Mouse (Mus musculus): ENCODE data around the gene 0610030E20Rik. TPM values are rescaled to one million over a fixed set of nuclear protein-coding genes. Genes with fewer than 3 reads are reported as not detected.

The 0610030E20Rik gene
- polyA plus RNA-seq, 1 experiment from 2014 or later, result 29.2 TPM

DNA sequence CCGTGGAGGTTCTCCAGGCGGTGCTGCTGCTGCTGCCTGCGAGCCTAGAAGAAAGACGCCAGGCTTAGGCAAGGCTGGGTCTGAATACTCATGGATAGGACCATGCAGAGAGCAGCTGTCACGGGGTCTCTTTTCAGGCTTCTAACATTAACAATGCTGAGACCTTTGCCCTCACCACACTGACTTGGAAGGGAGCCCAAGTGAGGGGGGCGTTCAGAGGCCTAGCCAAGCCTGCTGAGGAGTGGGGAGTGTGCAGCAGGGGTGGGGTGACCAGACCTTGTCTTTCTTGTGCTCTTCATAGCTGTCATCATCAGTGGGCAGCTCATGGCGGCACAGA is 13.4 kb downstream of the 0610030E20Rik start:
- H3K4me3 ChIP-seq (replicated peaks), result no peak overlapping the region
- 84% methylated on average over 7 of the region's 7 CpGs for WGBS
- no peak for ATAC-seq (ENCODE audit: insufficient number of reproducible peaks, insufficient read depth, low FRiP score, low TSS enrichment, low read depth)

DNA sequence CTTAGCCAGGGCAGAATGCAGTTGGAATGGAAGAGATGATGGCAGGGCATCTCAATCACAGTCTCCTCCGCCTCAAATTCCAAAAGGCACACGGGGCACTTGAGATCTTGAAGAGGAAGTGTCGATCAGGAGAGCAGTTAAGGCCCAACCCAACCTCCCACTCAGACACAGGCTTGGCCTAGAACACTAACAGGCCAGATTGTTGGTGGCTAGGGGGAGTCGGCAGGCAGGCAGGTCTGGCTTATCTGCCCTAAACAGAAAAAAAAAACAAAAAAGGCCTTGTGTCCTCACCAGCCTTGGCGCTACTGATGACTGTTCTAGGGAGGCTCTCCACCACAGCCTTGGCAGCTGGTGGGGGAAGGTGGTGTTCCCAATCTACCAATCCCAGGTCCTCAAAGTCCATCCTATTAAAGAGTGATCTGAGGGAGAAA is 14.0 kb downstream of the 0610030E20Rik start:
- H3K4me1 ChIP-seq (replicated peaks), result peaks cover 12% of the 10 kb centered on the region
- ATAC-seq (ENCODE audit: insufficient number of reproducible peaks, insufficient read depth, low FRiP score, low TSS enrichment, low read depth), result no peak
- 69% methylated on average over 5 of the region's 5 CpGs for WGBS
- no peaks in the 10 kb centered on the region for H3K9me3 ChIP-seq
- H3K27me3 ChIP-seq, result no peaks in the 10 kb centered on the region; the same call in 1 of the 2 replicates
- H3K27ac ChIP-seq, result no peak overlapping the region
- H3K36me3 ChIP-seq, result peaks cover 33% of the 10 kb centered on the region
- 0 out of 2 replicates have a peak overlapping the region, but pooled peaks have one; percentile 18 for H3K9ac ChIP-seq (replicated peaks)
- peak overlapping the region; percentile 78 for H3K4me3 ChIP-seq (replicated peaks)
- peak overlapping the region; percentile 85 for H3K4me2 ChIP-seq

More for the DNA sequence above, 13.4 kb downstream of the 0610030E20Rik start:
- Histone ChIP-seq H3K27me3 (no peaks in the 10 kb centered on the region; the same call in 1 of the 2 replicates), H3K9ac (replicated peaks) (no peak overlapping the region), H3K4me2 (no peak overlapping the region), H3K27ac (no peak overlapping the region), H3K4me1 (replicated peaks) (peaks cover 16% of the 10 kb centered on the region), H3K36me3 (peaks cover 33% of the 10 kb centered on the region), H3K9me3 (no peaks in the 10 kb centered on the region)

DNA sequence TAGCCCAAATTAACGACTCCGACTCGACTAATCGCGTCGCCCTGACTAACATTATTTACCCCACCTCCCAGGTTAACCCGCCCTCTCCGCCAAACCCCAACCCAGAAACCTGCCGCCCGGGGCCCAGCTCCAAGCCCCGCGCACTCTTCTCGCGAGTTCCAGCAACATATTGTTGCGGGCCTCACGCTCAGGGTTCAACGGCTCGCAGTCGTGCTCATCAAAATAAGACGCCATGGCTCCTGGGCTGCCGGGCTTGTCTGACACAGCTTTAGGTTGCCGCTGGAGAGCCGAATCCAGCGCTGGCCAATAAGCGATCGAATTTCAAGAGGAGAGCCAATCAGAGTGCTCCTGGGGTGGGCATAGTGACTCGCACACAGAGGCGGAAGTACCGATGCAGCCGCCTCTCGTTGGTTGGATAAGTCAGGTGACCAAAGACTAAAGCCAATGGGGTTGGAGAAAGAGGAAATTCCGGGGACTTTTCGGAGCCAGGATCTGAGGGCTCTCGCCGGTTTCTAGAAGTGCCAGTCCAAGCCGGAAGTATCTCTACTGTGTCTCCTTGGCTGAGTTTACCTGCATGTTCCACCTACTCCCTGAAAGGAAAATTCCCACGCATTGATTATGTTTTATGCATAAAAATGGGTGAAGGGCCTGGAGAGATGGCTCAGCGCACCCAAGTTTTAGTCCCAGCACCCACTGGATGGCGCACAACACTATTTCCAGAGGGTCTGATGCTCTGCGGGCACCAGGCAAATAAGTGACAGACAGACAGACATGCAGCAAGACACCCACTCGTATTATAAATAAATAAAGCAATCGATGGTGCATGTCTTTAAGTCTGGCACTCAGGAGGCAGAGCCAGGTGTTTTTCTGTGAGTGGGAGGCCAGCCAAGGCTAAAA is 15.3 kb downstream of the 0610030E20Rik start:
- peak overlapping the region; percentile 78 for H3K4me3 ChIP-seq (replicated peaks)
- H3K9ac ChIP-seq (replicated peaks), result peak overlapping the region; percentile 64
- peaks cover 9% of the 10 kb centered on the region for H3K4me1 ChIP-seq (replicated peaks)
- no peaks in the 10 kb centered on the region for H3K9me3 ChIP-seq
- H3K36me3 ChIP-seq, result peaks cover 33% of the 10 kb centered on the region
- peak overlapping the region; percentile 85 for H3K4me2 ChIP-seq
- H3K27me3 ChIP-seq, result no peaks in the 10 kb centered on the region
- peak; percentile 98 for ATAC-seq (ENCODE audit: insufficient number of reproducible peaks, insufficient read depth, low FRiP score, low TSS enrichment, low read depth)
- under 1% methylated on average over 42 of the region's 42 CpGs for WGBS
- H3K27ac ChIP-seq, result peak overlapping the region; percentile 82

DNA sequence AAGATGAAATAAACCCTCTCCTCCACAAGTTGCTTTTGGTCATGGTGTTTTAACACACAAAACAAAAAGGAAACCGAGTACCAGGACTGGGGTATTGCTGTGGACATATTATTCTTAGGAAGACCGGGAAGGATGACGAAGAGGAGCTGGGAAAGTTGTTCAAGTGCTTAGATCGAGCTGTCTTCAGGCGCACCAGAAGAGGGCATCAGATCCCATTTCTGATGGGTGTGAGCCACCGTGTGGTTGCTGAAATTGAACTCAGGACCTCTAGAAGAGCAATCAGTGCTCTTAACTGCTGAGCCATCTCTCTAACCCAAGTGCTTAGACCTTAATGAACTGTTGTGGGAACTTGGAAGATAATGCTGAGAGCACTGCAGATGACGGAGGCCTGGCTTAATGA is 16.9 kb downstream of the 0610030E20Rik start:
- no peak for ATAC-seq (ENCODE audit: insufficient number of reproducible peaks, insufficient read depth, low FRiP score, low TSS enrichment, low read depth)
- WGBS, result 46% methylated on average over 7 of the region's 7 CpGs
- no peak overlapping the region for H3K27ac ChIP-seq
- peaks cover 9% of the 10 kb centered on the region for H3K4me1 ChIP-seq (replicated peaks)
- H3K4me2 ChIP-seq, result no peak overlapping the region
- no peaks in the 10 kb centered on the region for H3K9me3 ChIP-seq
- H3K4me3 ChIP-seq (replicated peaks), result no peak overlapping the region
- peaks cover 18% of the 10 kb centered on the region for H3K36me3 ChIP-seq
- no peaks in the 10 kb centered on the region for H3K27me3 ChIP-seq
- H3K9ac ChIP-seq (replicated peaks), result no peak overlapping the region

DNA sequence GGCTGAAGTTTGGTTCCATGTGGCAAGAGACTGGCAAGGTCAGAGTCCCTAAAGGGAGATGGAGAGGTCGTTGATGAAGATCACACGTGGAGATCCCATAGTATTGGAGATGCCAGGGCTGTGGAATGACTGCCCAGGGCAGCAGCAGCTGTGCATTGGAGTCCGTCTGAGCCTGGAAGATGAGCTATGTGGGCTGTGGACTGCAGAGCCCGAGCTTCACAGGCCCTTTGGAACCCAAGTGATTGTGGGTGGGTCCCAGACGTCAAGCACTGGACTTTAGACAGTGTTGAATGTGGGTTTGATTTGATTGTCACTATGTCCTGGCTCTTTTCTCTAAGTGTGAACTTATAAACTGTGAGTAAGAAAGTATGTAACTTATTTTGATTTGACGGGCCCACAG is 17.9 kb downstream of the 0610030E20Rik start:
- 71% methylated on average over 6 of the region's 6 CpGs for WGBS
- Histone ChIP-seq H3K36me3 (peaks cover 8% of the 10 kb centered on the region), H3K9ac (replicated peaks) (no peak overlapping the region), H3K4me1 (replicated peaks) (peaks cover 9% of the 10 kb centered on the region), H3K27me3 (no peaks in the 10 kb centered on the region), H3K4me3 (replicated peaks) (no peak overlapping the region), H3K9me3 (no peaks in the 10 kb centered on the region), H3K27ac (no peak overlapping the region), H3K4me2 (no peak overlapping the region)
- ATAC-seq (ENCODE audit: insufficient number of reproducible peaks, insufficient read depth, low FRiP score, low TSS enrichment, low read depth), result no peak

DNA sequence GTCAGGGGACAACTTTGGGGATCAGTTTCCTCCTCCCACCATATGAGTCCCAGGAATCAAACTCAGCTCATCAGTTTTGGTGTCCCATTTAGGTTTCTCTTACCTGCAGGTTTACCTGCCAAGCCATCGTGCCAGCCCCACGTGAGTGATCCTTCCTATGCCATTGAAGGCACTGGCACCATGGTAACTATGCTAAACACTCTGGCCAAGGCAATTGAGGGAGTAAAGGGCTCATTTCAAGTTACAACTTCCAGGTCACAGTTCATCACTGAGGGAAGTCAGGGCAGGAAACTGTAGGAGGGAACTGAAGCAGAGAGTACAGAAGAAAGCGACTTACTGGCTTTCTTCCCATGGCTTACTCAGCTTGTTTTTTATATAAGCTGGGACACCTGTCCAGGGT is 19.2 kb downstream of the 0610030E20Rik start:
- 71% methylated on average over 3 of the region's 3 CpGs for WGBS

DNA sequence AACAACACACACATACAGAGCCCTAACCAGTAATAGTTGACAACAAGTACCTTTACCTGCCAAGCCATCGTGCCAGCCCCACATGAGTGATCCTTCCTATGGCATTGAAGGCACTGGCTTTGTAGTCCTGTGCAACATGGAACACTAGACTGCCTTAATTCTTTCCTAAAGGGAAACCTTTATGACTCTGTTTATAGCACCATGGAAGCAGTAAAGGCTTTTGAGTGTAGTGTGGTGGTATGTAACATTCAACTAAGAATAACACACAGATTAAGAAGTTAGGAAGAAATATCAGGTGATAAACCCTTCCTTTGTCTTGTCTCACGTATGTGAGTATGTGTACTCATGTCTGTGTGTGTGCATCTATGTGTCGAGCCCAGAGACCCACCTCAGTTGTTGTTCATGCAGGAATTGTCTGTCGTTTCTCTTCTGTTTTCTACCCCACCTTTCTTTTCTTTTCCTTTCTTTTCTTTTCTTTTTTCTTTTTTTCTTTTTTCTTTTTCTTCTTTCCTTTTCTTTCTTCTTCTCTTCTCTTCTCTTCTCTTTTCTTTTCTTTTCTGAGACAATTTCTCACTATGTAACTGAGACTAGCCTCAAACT is 19.8 kb downstream of the 0610030E20Rik start, which contains the start of gene Rnf181:
Gene Rnf181, minus strand, starts transcription at position 113 of the 600 bp plus-strand sequence.
- Histone ChIP-seq H3K9ac (replicated peaks) (no peak within 1 kb of the TSS), H3K9me3 (no peaks in the 10 kb centered on the region), H3K4me1 (replicated peaks) (peaks cover 6% of the 10 kb centered on the region; the same call in 1 of the 2 replicates), H3K4me2 (no peak within 1 kb of the TSS), H3K27me3 (no peaks in the 10 kb centered on the region), H3K27ac (no peak within 1 kb of the TSS), H3K36me3 (no peaks in the 10 kb centered on the region), H3K4me3 (replicated peaks) (no peak within 1 kb of the TSS)
- 75% methylated on average over 4 of the region's 4 CpGs for WGBS
- no peak for ATAC-seq (ENCODE audit: insufficient number of reproducible peaks, insufficient read depth, low FRiP score, low TSS enrichment, low read depth)

More for the DNA sequence above, 19.2 kb downstream of the 0610030E20Rik start:
- no peaks in the 10 kb centered on the region for H3K36me3 ChIP-seq
- no peaks in the 10 kb centered on the region for H3K9me3 ChIP-seq
- no peaks in the 10 kb centered on the region for H3K27me3 ChIP-seq
- no peak overlapping the region for H3K4me3 ChIP-seq (replicated peaks)
- peaks cover 7% of the 10 kb centered on the region for H3K4me1 ChIP-seq (replicated peaks)
- H3K4me2 ChIP-seq, result no peak overlapping the region
- H3K27ac ChIP-seq, result no peak overlapping the region
- H3K9ac ChIP-seq (replicated peaks), result no peak overlapping the region
- ATAC-seq (ENCODE audit: insufficient number of reproducible peaks, insufficient read depth, low FRiP score, low TSS enrichment, low read depth), result no peak

DNA sequence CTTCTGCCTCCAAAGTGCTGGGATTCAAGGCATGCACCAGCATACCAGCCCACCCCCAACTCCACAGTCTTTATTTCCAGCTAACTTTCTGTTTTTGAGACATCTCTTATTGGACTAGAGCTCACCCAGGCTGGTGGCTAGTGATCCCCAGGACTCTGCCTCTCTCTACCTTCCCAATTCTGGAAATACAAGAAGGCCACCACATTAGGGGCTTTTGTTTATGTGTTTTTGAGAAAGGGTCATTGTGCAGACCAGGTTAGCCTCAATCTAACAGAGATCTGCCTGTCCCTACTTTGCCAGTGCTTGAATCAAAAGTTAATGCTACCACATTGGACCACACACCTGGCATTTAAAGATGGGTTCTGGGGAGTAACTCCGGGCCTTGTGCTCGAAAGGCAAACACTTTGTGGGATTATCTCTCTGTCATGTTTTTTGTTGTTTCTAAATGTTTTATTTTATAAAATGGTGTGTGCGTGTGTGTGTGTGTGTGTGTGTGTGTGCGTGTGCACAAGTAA is 20.4 kb downstream of the 0610030E20Rik start:
- H3K9me3 ChIP-seq, result no peaks in the 10 kb centered on the region
- H3K9ac ChIP-seq (replicated peaks), result no peak overlapping the region
- no peak for ATAC-seq (ENCODE audit: insufficient number of reproducible peaks, insufficient read depth, low FRiP score, low TSS enrichment, low read depth)
- peaks cover 6% of the 10 kb centered on the region; the same call in 1 of the 2 replicates for H3K4me1 ChIP-seq (replicated peaks)
- H3K4me3 ChIP-seq (replicated peaks), result no peak overlapping the region
- 75% methylated on average over 4 of the region's 4 CpGs for WGBS
- H3K27ac ChIP-seq, result no peak overlapping the region
- H3K27me3 ChIP-seq, result no peaks in the 10 kb centered on the region
- H3K36me3 ChIP-seq, result no peaks in the 10 kb centered on the region
- no peak overlapping the region for H3K4me2 ChIP-seq

DNA sequence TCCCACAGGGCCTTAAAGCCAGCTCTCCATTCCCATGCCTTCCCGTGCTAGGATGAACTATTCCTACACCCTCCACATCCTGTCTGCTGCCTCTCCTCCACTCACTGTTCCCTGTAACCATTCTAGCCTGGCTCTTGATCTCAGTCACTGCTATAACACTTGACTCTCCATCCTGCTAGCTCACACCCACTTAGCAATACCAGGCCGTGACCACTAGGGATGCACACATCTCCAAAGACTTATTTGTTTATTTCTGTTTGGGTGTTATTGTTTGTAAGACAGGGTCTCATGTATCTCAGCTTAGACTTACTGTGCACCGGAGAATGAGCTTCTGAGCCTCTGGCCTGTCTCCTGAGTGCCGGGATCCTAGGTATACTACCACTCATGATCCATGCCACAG is 22.4 kb downstream of the 0610030E20Rik start:
- Histone ChIP-seq H3K27me3 (no peaks in the 10 kb centered on the region), H3K4me3 (replicated peaks) (no peak overlapping the region), H3K27ac (no peak overlapping the region), H3K4me1 (replicated peaks) (peaks cover 6% of the 10 kb centered on the region; the same call in 1 of the 2 replicates), H3K9me3 (no peaks in the 10 kb centered on the region), H3K36me3 (no peaks in the 10 kb centered on the region), H3K4me2 (no peak overlapping the region), H3K9ac (replicated peaks) (no peak overlapping the region)
- no peak for ATAC-seq (ENCODE audit: insufficient number of reproducible peaks, insufficient read depth, low FRiP score, low TSS enrichment, low read depth)
- WGBS, result 75% methylated on average over 4 of the region's 4 CpGs

DNA sequence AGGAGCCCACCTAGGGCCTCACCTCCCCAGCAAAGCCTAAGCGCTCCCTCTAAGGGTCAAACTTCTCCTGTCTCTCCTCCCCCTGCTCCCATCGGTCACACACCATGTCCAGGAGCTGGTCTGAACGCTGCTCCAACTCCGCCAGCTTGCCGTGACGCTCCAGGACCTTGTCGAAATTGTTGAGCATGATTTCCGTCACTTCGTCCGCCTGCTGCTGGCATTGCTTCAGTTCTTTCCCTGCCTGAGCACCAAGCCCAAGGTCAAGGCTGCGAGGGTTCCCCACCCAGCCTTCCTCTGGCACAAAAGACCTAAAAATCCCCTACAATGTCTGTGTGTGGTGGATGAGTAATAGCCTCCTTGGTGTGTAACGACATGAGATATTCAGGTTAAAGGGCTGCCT is 23.0 kb downstream of the 0610030E20Rik start:
- Histone ChIP-seq H3K27me3 (no peaks in the 10 kb centered on the region), H3K4me3 (replicated peaks) (no peak overlapping the region), H3K4me1 (replicated peaks) (peaks cover 6% of the 10 kb centered on the region; the same call in 1 of the 2 replicates), H3K4me2 (no peak overlapping the region), H3K9me3 (no peaks in the 10 kb centered on the region), H3K36me3 (no peaks in the 10 kb centered on the region), H3K9ac (replicated peaks) (no peak overlapping the region), H3K27ac (no peak overlapping the region)
- no peak for ATAC-seq (ENCODE audit: insufficient number of reproducible peaks, insufficient read depth, low FRiP score, low TSS enrichment, low read depth)
- 81% methylated on average over 12 of the region's 12 CpGs for WGBS

DNA sequence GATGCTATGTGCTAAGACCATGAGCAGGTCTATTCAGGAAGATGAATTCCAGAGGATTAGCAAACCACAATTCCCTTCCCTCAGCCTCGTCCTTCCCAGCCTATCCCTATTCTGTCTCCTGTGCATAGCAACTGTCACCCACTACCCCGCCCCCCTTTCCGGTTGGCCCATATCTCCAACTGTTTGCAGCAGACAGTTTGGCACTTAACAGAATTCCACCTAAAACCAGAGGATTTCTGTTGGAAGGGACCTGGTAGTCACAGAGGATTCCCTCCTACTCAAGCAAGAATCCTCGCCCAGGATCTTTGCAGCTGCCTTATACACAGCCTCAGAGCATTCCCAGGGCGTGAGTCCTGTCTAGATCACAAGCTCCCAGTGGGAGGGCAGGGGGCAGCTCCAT is 24.0 kb downstream of the 0610030E20Rik start:
- no peak for ATAC-seq (ENCODE audit: insufficient number of reproducible peaks, insufficient read depth, low FRiP score, low TSS enrichment, low read depth)
- Histone ChIP-seq H3K36me3 (no peaks in the 10 kb centered on the region), H3K4me1 (replicated peaks) (peaks cover 6% of the 10 kb centered on the region; the same call in 1 of the 2 replicates), H3K4me3 (replicated peaks) (no peak overlapping the region), H3K27ac (0 out of 2 replicates have a peak overlapping the region, but pooled peaks have one; percentile 18), H3K9me3 (no peaks in the 10 kb centered on the region), H3K27me3 (no peaks in the 10 kb centered on the region), H3K9ac (replicated peaks) (no peak overlapping the region), H3K4me2 (no peak overlapping the region)
- WGBS, result 47% methylated on average over 5 of the region's 5 CpGs

Measured in limb, embryonic 12.5 days (tissue).